Mouse (Mus musculus) heart, postnatal 0 days (tissue): ENCODE results near the gene Rbfox3.
A peak's percentile ranks its signal among the peaks of the same experiment; 100 is the strongest.

Source experiments
- CTCF ChIP-seq: IDR thresholded peaks from 2 replicates; pipeline ENCODE4 v1.5.1; 2016; ENCODE audit warnings: antibody characterized with exemption, control low read depth, low read depth
- EP300 ChIP-seq: IDR thresholded peaks from 2 replicates; pipeline ENCODE4 v1.6.1; 2016; ENCODE audit warnings: antibody characterized with exemption, low read depth

- TF ChIP-seq CTCF (peak; percentile 93), EP300 (no peak)
These were observed 172.3 kb downstream of the Rbfox3 start for GRCm38 (mm10) chr11:118738855-118739832.
